Mouse (Mus musculus) stomach, postnatal 0 days (tissue): Measurements from ENCODE around the gene Sall4.

Experiments
- CTCF ChIP-seq: IDR thresholded peaks from 2 replicates; pipeline ENCODE4 v1.5.1; 2016; ENCODE audit warnings: antibody characterized with exemption, low read depth, mild to moderate bottlenecking, moderate library complexity
- EP300 ChIP-seq: optimal IDR thresholded peaks from 2 replicates; pipeline ENCODE3; 2016; ENCODE audit warnings: antibody characterized with exemption

- no peak for TF ChIP-seq EP300
- no peak for TF ChIP-seq CTCF
These were observed 29.9 kb downstream of the Sall4 start for GRCm38 (mm10) chr2:168737878-168738277.
